In the genomic region with DNA sequence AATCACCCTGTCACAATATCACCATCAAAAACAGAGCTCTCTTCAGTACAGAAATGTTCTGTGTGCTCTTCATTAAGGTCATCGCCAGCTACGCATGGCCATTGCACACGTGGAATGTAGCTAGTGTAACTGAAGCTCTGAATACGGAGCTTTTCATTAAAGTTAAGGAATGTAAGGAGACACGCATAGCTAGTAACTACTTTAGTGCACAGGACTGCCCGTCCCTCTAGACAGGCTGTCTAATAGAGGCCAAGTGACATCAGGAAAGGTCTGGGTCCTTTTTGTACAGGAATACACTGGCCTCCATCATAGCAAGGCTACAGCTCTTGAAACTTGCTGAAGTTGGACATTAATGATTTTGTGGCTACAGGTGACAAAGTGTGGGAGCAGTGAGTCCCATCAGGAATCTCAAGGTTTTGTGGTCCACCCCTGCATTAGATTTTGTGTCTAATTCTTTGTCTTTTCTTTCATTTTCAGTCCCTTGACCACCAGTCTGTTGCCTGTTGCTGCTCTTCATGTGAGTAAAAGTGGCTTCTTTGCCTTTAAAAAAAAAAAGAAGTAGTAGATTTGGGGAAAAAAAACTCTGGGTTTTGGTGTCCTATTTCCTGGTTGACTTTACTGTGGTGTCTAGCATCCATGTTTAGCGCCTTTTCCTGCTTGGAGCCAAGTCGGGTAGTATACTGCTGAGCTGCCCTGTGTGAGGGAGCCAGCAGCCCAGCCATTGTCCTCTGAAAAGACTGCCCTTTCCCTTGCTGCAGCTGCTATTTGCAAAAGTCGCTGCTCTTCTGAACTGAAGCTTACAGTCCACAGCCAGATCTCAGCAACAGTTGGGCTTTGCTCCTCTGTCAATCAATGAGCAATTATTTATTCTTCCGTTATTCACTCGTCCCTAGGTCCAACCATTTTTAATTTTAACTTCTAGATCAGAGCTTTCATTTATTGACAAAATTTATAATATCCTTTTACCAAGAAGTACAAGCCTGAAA, we compare ENCODE assay signal across 11 mouse cellular contexts.
A peak's percentile ranks its signal among the peaks of the same experiment; 100 is the strongest.
DNase-seq lines count a peak whose midpoint lies in the region; ATAC-seq lines count a peak whose summit lies in the region.
"Had no signal": no experiment of that assay in that cellular context is flagged by ENCODE, and none has a peak within 500 bp of the region (broad histone marks: within the 10 kb centered on the region; RNA-seq: fewer than 3 reads in every experiment).

No protein-coding gene starts in this region.

- ATAC-seq in heart, embryonic 13.5 days (ENCODE audit: extremely low read depth, insufficient number of reproducible peaks, low FRiP score, low TSS enrichment) = no peak
- peak; percentile 67 for ATAC-seq in hindbrain, embryonic 16.5 days
- no peak for ATAC-seq in inflammation-experienced regulatory T-cells, adult 6 months

- H3K4me2 ChIP-seq in heart, embryonic 13.5 days = no peak overlapping the region
- H3K4me2 ChIP-seq in hindbrain, embryonic 16.5 days (ENCODE audit: low read length) = no peak overlapping the region
- H3K4me2 ChIP-seq: heart, embryonic 15.5 days had no signal

- H3K9me3 ChIP-seq in heart, embryonic 13.5 days = no peaks in the 10 kb centered on the region
- H3K9me3 ChIP-seq in hindbrain, embryonic 16.5 days (ENCODE audit: control insufficient read depth, low read length) = no peaks in the 10 kb centered on the region
- H3K9me3 ChIP-seq: G1E; heart, embryonic 15.5 days had no signal

- no peaks in the 10 kb centered on the region for H3K36me3 ChIP-seq in heart, embryonic 13.5 days
- H3K36me3 ChIP-seq in hindbrain, embryonic 16.5 days (ENCODE audit: control insufficient read depth, insufficient read depth, low read length) = no peaks in the 10 kb centered on the region
- H3K36me3 ChIP-seq: G1E; heart, embryonic 15.5 days had no signal

- H3K27me3 ChIP-seq in heart, embryonic 13.5 days (replicated peaks) = no peaks in the 10 kb centered on the region
- H3K27me3 ChIP-seq in hindbrain, embryonic 16.5 days (replicated peaks; ENCODE audit: control insufficient read depth, insufficient read depth, low read length) = no peaks in the 10 kb centered on the region
- H3K27me3 ChIP-seq: heart, embryonic 15.5 days had no signal

- peak overlapping the region; percentile 36; the same call in 1 of the 2 replicates for H3K27ac ChIP-seq in heart, embryonic 13.5 days (replicated peaks)
- H3K27ac ChIP-seq in hindbrain, embryonic 16.5 days (ENCODE audit: low read depth, low read length) = peak overlapping the region; percentile 51
- H3K27ac ChIP-seq: heart, embryonic 15.5 days had no signal

- intact Hi-C loops in heart, postnatal 36 days (cut with DNase I) = loop anchor here (2.0 to 5.0 kb wide), 2 partner anchors 34 to 110 kb away; no protein-coding TSS in a partner anchor

- DNase-seq in heart, postnatal 36 days = no peak
- DNase-seq in A20 (ENCODE audit: low read depth, low spot score) = peak; percentile 52
- DNase-seq in cerebellum, adult 18-20 months = peak; percentile 21 to 25
- DNase-seq in adrenal gland, adult 18-20 months (ENCODE audit: low spot score in 2 of 2) = no peak
- DNase-seq in right cerebral cortex, adult 18-20 months = no peak
- DNase-seq: liver had no signal

- H3K9ac ChIP-seq in heart, embryonic 13.5 days = no peak overlapping the region
- no peak overlapping the region; the same call in 1 of the 2 replicates for H3K9ac ChIP-seq in hindbrain, embryonic 16.5 days (ENCODE audit: low read depth, low read length)
- H3K9ac ChIP-seq: heart, embryonic 15.5 days had no signal

- peaks cover 49% of the 10 kb centered on the region for H3K4me1 ChIP-seq in heart, embryonic 13.5 days
- H3K4me1 ChIP-seq in hindbrain, embryonic 16.5 days (ENCODE audit: control insufficient read depth, insufficient read depth, low read depth, low read length) = peaks cover 21% of the 10 kb centered on the region

- WGBS in heart, embryonic 13.5 days = 57% methylated on average over 11 of the region's 11 CpGs
- WGBS in hindbrain, embryonic 16.5 days = 46% methylated on average over 11 of the region's 11 CpGs

- no peak overlapping the region for H3K4me3 ChIP-seq in heart, embryonic 13.5 days
- H3K4me3 ChIP-seq in hindbrain, embryonic 16.5 days (ENCODE audit: low read length) = no peak overlapping the region
- H3K4me3 ChIP-seq: heart, embryonic 15.5 days had no signal

Comparison
In these comparisons a context has a peak if more than half of its experiments do, and no peak if none do; other contexts are left out.
1. DNase-seq: peak in A20 (single experiment) and cerebellum, adult 18-20 months (2 of 2); none in heart, postnatal 36 days (0 of 2), adrenal gland, adult 18-20 months (0 of 2) and right cerebral cortex, adult 18-20 months (single experiment).